Mouse (Mus musculus): ENCODE results near the gene Ikbke. TPM values are rescaled to one million over a fixed set of nuclear protein-coding genes. Genes with fewer than 3 reads are reported as not detected.

Gene Ikbke
- polyA plus RNA-seq, 2 experiments = 4.2 to 13.4 TPM

DNA sequence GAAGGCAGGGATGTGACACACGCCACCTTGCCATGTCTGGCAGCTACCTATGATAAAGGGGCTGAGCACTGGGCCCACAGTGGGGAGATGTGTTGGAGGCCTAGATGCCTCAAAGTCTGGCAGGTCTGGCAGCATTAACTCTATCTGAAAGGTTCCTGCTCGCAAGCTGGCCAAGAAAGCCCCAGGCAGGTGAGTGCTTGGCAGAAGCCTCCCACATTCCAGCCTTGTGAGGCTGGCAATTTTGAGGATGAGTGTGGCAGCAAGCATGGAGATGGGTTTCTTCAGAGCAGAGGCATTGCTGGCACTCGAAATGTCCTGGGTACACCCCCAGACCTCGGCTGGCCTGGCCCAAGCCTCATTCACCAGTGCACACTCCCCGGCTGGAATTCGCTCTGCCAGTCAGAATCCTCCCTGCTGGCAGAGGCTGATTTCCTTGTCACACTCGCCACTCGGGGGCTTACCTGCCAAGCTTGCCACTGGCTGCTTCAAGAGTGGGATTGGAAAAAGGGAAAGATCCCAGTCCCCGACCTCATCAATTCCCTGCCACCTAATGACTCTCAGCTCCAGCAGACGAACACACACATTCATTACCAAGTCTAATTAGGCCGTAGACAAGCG is 39.7 kb downstream of the Ikbke start:
- H3K9me3 ChIP-seq (ENCODE audit: control insufficient read depth, low read length) = no peaks in the 10 kb centered on the region
- H3K36me3 ChIP-seq (ENCODE audit: control insufficient read depth, insufficient read depth, low read length) = no peaks in the 10 kb centered on the region
- DNase-seq (ENCODE audit: low spot score) = no peak
- no peak overlapping the region for H3K27ac ChIP-seq (replicated peaks; ENCODE audit: low read depth, low read length)
- no peak overlapping the region for H3K4me2 ChIP-seq (replicated peaks; ENCODE audit: low read depth, low read length, severe bottlenecking)
- no peak overlapping the region for H3K4me3 ChIP-seq (replicated peaks; ENCODE audit: low read length)
- no peak for ATAC-seq (ENCODE audit: low FRiP score, low read depth)
- no peak overlapping the region for H3K9ac ChIP-seq (ENCODE audit: low read depth, low read length, severe bottlenecking)
- peaks cover 21% of the 10 kb centered on the region for H3K4me1 ChIP-seq (ENCODE audit: control insufficient read depth, insufficient read depth, low read length)
- peaks cover 18% of the 10 kb centered on the region for H3K27me3 ChIP-seq (ENCODE audit: control insufficient read depth, insufficient read depth, low read length)
- TF ChIP-seq POLR2A (IDR thresholded peaks at IDR 0.05; ENCODE audit: borderline replicate concordance, extremely low read depth, insufficient read depth, insufficient read length) = no peak
- WGBS = 63% methylated on average over 12 of the region's 12 CpGs

DNA sequence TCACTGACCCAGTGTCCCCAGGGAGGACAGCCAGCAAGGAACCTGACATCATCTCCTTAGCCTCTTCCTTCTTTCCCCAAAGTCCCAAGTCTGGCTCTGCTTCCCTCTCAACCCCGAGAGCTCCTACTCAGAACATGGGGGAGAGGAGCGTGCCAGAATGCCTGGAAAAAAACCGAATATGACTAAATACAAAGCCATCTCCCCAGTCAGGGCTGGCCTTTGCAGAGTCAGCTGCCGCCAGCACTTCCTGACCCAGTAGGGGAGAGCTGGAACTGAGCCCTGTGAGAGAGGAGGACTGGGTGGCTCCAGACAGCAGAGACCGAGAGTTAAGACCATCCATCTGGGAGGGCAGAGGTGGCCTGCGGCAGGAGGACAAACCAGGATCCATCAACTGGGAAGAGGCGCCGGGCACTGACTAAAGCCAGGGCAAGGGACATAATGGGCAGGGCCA is 40.5 kb downstream of the Ikbke start:
- peaks cover 10% of the 10 kb centered on the region for H3K27me3 ChIP-seq (ENCODE audit: control insufficient read depth, insufficient read depth, low read length)
- no peaks in the 10 kb centered on the region for H3K9me3 ChIP-seq (ENCODE audit: control insufficient read depth, low read length)
- no peak overlapping the region for H3K9ac ChIP-seq (ENCODE audit: low read depth, low read length, severe bottlenecking)
- no peak overlapping the region for H3K4me2 ChIP-seq (replicated peaks; ENCODE audit: low read depth, low read length, severe bottlenecking)
- no peak overlapping the region for H3K4me3 ChIP-seq (replicated peaks; ENCODE audit: low read length)
- DNase-seq (ENCODE audit: low spot score) (no peak), ATAC-seq (ENCODE audit: low FRiP score, low read depth) (no peak)
- peaks cover 21% of the 10 kb centered on the region for H3K4me1 ChIP-seq (ENCODE audit: control insufficient read depth, insufficient read depth, low read length)
- H3K27ac ChIP-seq (replicated peaks; ENCODE audit: low read depth, low read length) = no peak overlapping the region
- TF ChIP-seq POLR2A (IDR thresholded peaks at IDR 0.05; ENCODE audit: borderline replicate concordance, extremely low read depth, insufficient read depth, insufficient read length) = no peak
- H3K36me3 ChIP-seq (ENCODE audit: control insufficient read depth, insufficient read depth, low read length) = no peaks in the 10 kb centered on the region
- 54% methylated on average over 8 of the region's 8 CpGs for WGBS

DNA sequence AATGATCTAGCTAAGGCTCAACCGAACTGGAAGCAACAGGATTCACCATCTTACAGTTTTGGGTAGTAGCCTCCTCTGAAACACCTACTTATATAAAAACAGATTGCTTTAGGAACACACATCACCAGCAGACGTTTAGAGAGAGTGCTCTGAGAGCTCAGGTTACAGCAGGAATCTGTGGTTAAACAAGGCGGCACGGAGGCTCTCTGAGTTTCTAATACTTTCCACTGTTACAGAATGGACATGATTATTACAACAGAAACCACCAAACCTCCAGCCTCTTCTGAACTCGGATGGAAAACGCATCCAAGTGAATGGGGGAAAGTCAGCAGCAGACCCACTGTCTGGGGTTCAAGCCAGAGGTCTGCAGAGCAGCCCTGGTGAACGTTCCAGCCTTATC is 43.3 kb downstream of the Ikbke start:
- no peaks in the 10 kb centered on the region for H3K27me3 ChIP-seq (ENCODE audit: control insufficient read depth, insufficient read depth, low read length)
- WGBS = 26% methylated on average over 7 of the region's 7 CpGs
- no peak overlapping the region for H3K4me2 ChIP-seq (replicated peaks; ENCODE audit: low read depth, low read length, severe bottlenecking)
- H3K27ac ChIP-seq (replicated peaks; ENCODE audit: low read depth, low read length) = peak overlapping the region; percentile 62
- H3K4me1 ChIP-seq (ENCODE audit: control insufficient read depth, insufficient read depth, low read length) = peaks cover 21% of the 10 kb centered on the region
- H3K9me3 ChIP-seq (ENCODE audit: control insufficient read depth, low read length) = no peaks in the 10 kb centered on the region
- H3K36me3 ChIP-seq (ENCODE audit: control insufficient read depth, insufficient read depth, low read length) = no peaks in the 10 kb centered on the region
- peak; percentile 61 for DNase-seq (ENCODE audit: low spot score)
- no peak for TF ChIP-seq POLR2A (IDR thresholded peaks at IDR 0.05; ENCODE audit: borderline replicate concordance, extremely low read depth, insufficient read depth, insufficient read length)
- peak; percentile 60; the same call in 1 of the 2 replicates for ATAC-seq (ENCODE audit: low FRiP score, low read depth)
- H3K9ac ChIP-seq (ENCODE audit: low read depth, low read length, severe bottlenecking) = no peak overlapping the region
- H3K4me3 ChIP-seq (replicated peaks; ENCODE audit: low read length) = no peak overlapping the region

DNA sequence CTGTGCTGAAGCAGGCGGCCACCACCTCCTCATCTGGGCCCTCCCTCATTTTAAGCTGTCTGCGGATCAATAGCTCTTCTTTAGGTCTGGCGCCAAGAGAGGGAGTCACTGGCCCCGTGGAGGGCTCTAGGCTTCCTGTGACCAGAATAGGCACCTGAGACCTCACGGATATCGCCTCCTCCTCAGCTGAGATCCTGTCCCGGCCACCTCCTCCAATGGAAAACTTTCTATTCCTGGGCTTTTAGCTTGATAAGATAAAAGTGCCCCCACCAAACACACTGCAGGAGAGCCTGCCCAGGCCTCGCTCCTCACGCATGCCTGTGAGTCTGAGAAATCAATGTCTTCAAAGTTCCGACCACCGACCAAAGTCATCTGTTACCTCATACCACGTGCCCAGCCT is 45.9 kb downstream of the Ikbke start:
- Histone ChIP-seq H3K36me3 (ENCODE audit: control insufficient read depth, insufficient read depth, low read length) (no peaks in the 10 kb centered on the region), H3K4me2 (replicated peaks; ENCODE audit: low read depth, low read length, severe bottlenecking) (no peak overlapping the region), H3K9ac (ENCODE audit: low read depth, low read length, severe bottlenecking) (no peak overlapping the region), H3K4me1 (ENCODE audit: control insufficient read depth, insufficient read depth, low read length) (peaks cover 15% of the 10 kb centered on the region), H3K9me3 (ENCODE audit: control insufficient read depth, low read length) (no peaks in the 10 kb centered on the region), H3K27ac (replicated peaks; ENCODE audit: low read depth, low read length) (no peak overlapping the region), H3K27me3 (ENCODE audit: control insufficient read depth, insufficient read depth, low read length) (no peaks in the 10 kb centered on the region), H3K4me3 (replicated peaks; ENCODE audit: low read length) (no peak overlapping the region)
- TF ChIP-seq POLR2A (IDR thresholded peaks at IDR 0.05; ENCODE audit: borderline replicate concordance, extremely low read depth, insufficient read depth, insufficient read length) = no peak
- DNase-seq (ENCODE audit: low spot score) (no peak), ATAC-seq (ENCODE audit: low FRiP score, low read depth) (no peak)
- WGBS = 54% methylated on average over 11 of the region's 12 CpGs

DNA sequence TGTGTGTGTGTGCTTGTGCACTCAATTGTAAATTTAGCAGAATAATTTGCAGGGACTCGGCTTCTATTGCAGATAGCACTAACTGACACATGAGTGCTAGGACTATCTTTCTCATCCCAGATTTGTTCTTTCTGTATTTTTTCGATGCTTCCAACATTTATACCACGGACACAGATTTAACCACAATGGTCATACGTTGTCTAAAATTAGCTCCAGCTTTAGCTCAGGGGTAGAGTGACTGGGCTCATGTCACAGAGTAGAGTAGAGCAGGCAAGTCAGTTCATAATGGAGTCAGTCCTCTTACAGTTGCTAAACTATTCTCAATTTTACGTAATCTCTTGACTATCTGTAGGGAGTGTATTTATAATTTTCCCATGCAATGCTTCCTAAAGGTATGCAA is 50.7 kb downstream of the Ikbke start:
- no peak for TF ChIP-seq POLR2A (IDR thresholded peaks at IDR 0.05; ENCODE audit: borderline replicate concordance, extremely low read depth, insufficient read depth, insufficient read length)
- Histone ChIP-seq H3K4me1 (ENCODE audit: control insufficient read depth, insufficient read depth, low read length) (no peaks in the 10 kb centered on the region), H3K36me3 (ENCODE audit: control insufficient read depth, insufficient read depth, low read length) (no peaks in the 10 kb centered on the region), H3K4me3 (replicated peaks; ENCODE audit: low read length) (no peak overlapping the region), H3K9ac (ENCODE audit: low read depth, low read length, severe bottlenecking) (no peak overlapping the region), H3K27me3 (ENCODE audit: control insufficient read depth, insufficient read depth, low read length) (no peaks in the 10 kb centered on the region), H3K27ac (replicated peaks; ENCODE audit: low read depth, low read length) (no peak overlapping the region), H3K4me2 (replicated peaks; ENCODE audit: low read depth, low read length, severe bottlenecking) (no peak overlapping the region), H3K9me3 (ENCODE audit: control insufficient read depth, low read length) (no peaks in the 10 kb centered on the region)
- 82% methylated on average over 5 of the region's 5 CpGs for WGBS
- ATAC-seq (ENCODE audit: low FRiP score, low read depth) (no peak), DNase-seq (ENCODE audit: low spot score) (no peak)

All from limb, embryonic 14.5 days (tissue).